Mouse (Mus musculus) midbrain, postnatal 0 days (tissue): ENCODE measurements around the gene Rpl27a. TPM values are rescaled to one million over a fixed set of nuclear protein-coding genes. Genes with fewer than 3 reads are reported as not detected.

Experiments
- ATAC-seq: fragments of 200-750 bp; cut with Nextera tagmentation; 2 replicates; pipeline ENCODE4 v1.8.0; 2017; ENCODE audit warnings: moderate number of reproducible peaks, mild to moderate bottlenecking, moderate TSS enrichment, moderate library complexity; ENCODE audit not compliant: low FRiP score
- DNase-seq: peaks from one replicate; pipeline ENCODE4 v3.0.0-alpha.2; 2015; ENCODE audit warnings: low spot score
- H3K27ac ChIP-seq: fragments of 300-500 bp; sonication (generic); 2 replicates; pipeline ENCODE4 v1.5.1; 2014; ENCODE audit warnings: low read depth, mild to moderate bottlenecking, low read length, mixed read lengths
- H3K27me3 ChIP-seq: fragments of 300-500 bp; sonication (generic); 2 replicates; pipeline ENCODE4 v1.6.1; 2014; ENCODE audit warnings: low read length, control low read depth, mixed read lengths; ENCODE audit not compliant: insufficient read depth
- H3K36me3 ChIP-seq: fragments of 300-500 bp; sonication (generic); 2 replicates; pipeline ENCODE4 v1.6.1; 2014; ENCODE audit warnings: low read length, control low read depth, mixed read lengths; ENCODE audit not compliant: insufficient read depth
- H3K4me1 ChIP-seq: fragments of 300-500 bp; sonication (generic); 2 replicates; pipeline ENCODE4 v1.6.1; 2014; ENCODE audit warnings: mild to moderate bottlenecking, control low read depth, antibody characterized with exemption, low read length, mixed read lengths; ENCODE audit not compliant: insufficient read depth
- H3K4me2 ChIP-seq: fragments of 300-500 bp; sonication (generic); 2 replicates; pipeline ENCODE4 v1.6.1; 2014; ENCODE audit warnings: low read depth, mild to moderate bottlenecking, low read length, mixed read lengths; ENCODE audit not compliant: poor library complexity, severe bottlenecking
- H3K4me3 ChIP-seq: fragments of 300-500 bp; sonication (generic); 2 replicates; pipeline ENCODE4 v1.5.1; 2014; ENCODE audit warnings: low read depth, mild to moderate bottlenecking, low read length, moderate library complexity
- H3K9ac ChIP-seq: fragments of 300-500 bp; sonication (generic); replicated peaks from 2 replicates; pipeline ENCODE4 v1.6.1; 2014; ENCODE audit warnings: mild to moderate bottlenecking, low read length, moderate library complexity, mixed read lengths; ENCODE audit not compliant: poor library complexity, severe bottlenecking
- H3K9me3 ChIP-seq: fragments of 300-500 bp; sonication (generic); 2 replicates; pipeline ENCODE4 v1.6.1; 2016; ENCODE audit warnings: low read length, control low read depth
- CTCF ChIP-seq: IDR thresholded peaks from 2 replicates; pipeline ENCODE4 v1.5.1; 2016; ENCODE audit warnings: antibody characterized with exemption, mild to moderate bottlenecking
- WGBS: fragments of 180-500 bp; shearing (Covaris S2); extraction: QIAGEN DNeasy Blood & Tissue Kit; methylation state at CpG from one replicate; pipeline ENCODE4 v1.1.7; 2014; 5-methylcytosine and 5-hydroxymethylcytosine counted together
- polyA plus RNA-seq: library from polyadenylated mRNA; unstranded; fragments of >200 nt; fragmentation: Nextera tagmentation; extraction: Ambion mirVana; gene quantifications from 2 replicates; pipeline ENCODE4 v1.2.1, GENCODE M21; 2015
- total RNA-seq: library from RNA; depleted of rRNA; stranded (reverse); fragments of >200 nt; gene quantifications from 2 replicates; pipeline ENCODE4 v1.2.3, GENCODE M21; 2014

Gene Rpl27a
- total and polyA plus RNA-seq, 2 experiments from 2014 or later, result 84.7 to 426 TPM

DNA sequence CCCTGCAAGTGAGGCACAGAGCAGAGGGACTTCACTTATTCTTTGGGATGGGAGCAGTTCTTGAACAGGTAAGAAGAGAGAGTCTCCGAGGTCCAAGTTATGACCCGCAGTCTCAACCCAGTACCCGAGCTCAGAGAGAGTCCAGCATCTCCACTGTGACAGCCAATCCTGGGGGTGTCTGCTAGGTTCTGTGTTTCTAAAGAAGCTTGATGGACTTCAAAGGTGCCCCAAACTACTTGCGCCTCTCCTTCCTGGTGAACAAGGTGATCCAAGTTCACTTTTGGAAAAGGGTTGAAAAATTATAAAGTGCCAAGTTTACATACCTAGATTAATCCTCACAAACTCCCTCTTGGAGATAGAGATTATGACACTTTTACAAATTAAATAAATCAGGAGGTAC is 10.9 kb upstream of the Rpl27a start, which contains the start of gene Trim66:
Gene Trim66 (minus strand): TSS at position 101 of the 400 bp plus-strand sequence.
- H3K36me3 ChIP-seq, result no peaks in the 10 kb centered on the region
- WGBS, result 86% methylated on average over 4 of the region's 4 CpGs
- ATAC-seq, result no peak; the same call in 1 of the 2 replicates
- H3K4me2 ChIP-seq, result peak within 1 kb of the TSS; percentile 28; the same call in 1 of the 2 replicates
- peak within 1 kb of the TSS; percentile 43 for H3K27ac ChIP-seq
- H3K4me3 ChIP-seq, result no peak within 1 kb of the TSS
- 0 out of 2 replicates have a peak within 1 kb of the TSS, but pooled peaks have one; percentile 36 for H3K9ac ChIP-seq
- no peaks in the 10 kb centered on the region for H3K27me3 ChIP-seq
- no peaks in the 10 kb centered on the region for H3K9me3 ChIP-seq
- H3K4me1 ChIP-seq, result peaks cover 8% of the 10 kb centered on the region
- no peak for TF ChIP-seq CTCF
- no peak for DNase-seq

DNA sequence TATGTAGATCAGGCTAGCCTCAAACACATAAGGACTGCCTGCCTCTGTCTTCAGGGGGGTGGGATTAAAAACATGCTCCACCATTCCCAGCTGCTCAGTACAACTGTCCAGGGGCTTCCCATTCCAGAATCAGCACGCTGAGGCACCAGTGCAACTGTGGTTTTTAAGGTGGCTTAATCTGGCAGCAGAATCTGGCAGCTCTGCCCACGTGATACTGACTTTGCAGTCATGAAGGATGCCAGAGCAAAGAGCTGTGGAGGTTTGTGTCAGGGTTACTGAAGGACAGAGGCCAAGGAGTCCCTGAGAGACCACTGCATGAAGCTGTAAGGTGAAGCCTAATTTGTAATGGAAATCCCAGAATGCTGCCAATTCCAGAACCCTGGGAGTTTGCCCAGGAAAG is 8.1 kb upstream of the Rpl27a start:
- Histone ChIP-seq H3K9me3 (no peaks in the 10 kb centered on the region), H3K36me3 (no peaks in the 10 kb centered on the region), H3K27me3 (no peaks in the 10 kb centered on the region), H3K4me2 (no peak overlapping the region), H3K9ac (no peak overlapping the region), H3K27ac (no peak overlapping the region), H3K4me3 (no peak overlapping the region), H3K4me1 (peaks cover 8% of the 10 kb centered on the region)
- TF ChIP-seq CTCF, result no peak
- ATAC-seq, result no peak
- 68% methylated on average over 2 of the region's 2 CpGs for WGBS
- DNase-seq, result no peak

DNA sequence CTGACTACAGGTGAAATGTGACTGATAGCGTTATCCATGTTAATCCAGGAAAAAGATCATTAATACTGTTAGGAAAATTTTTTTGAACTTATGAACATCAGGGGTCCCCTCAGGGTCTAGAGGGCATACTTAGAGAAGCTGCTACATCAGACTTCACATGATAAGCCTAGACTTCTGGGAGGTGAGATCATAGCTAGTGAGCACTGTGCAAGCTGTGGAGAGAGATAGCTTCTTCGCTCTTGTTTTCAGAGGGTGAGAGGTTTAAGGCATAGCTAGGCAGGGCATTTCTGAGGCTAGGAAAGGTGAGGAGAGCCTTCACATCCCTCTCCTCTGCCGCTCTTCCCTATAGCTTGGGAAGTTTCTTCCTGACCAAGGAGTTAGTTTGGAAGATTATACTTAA is 7.1 kb upstream of the Rpl27a start:
- no peaks in the 10 kb centered on the region for H3K36me3 ChIP-seq
- ATAC-seq (no peak), DNase-seq (no peak)
- H3K4me1 ChIP-seq, result peaks cover 8% of the 10 kb centered on the region
- H3K27ac ChIP-seq, result no peak overlapping the region
- no peaks in the 10 kb centered on the region for H3K27me3 ChIP-seq
- H3K4me3 ChIP-seq, result no peak overlapping the region
- H3K4me2 ChIP-seq, result no peak overlapping the region
- WGBS, result 88% methylated on average over 3 of the region's 3 CpGs
- no peak for TF ChIP-seq CTCF
- no peak overlapping the region for H3K9ac ChIP-seq
- no peaks in the 10 kb centered on the region for H3K9me3 ChIP-seq

DNA sequence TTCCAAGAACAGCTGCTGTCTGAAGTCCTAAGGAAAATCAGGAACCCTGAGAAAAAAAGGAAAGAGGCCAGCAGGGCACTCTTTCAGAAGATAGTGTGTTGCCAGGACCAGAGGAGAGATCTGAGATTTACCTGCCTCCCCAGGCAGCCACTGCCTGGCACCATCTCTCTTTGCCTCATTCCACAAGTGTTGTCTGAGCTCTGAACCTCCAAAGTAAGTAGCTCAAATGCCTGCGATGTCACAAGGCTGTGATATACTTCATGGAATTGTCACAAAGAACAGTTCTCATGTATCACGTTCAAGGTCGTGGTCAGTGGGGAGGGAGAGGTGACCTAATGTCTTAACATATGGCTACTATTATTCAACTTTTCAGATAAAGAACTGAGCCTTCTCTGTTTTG is 2.4 kb upstream of the Rpl27a start:
- H3K4me3 ChIP-seq, result no peak overlapping the region
- no peak for DNase-seq

DNA sequence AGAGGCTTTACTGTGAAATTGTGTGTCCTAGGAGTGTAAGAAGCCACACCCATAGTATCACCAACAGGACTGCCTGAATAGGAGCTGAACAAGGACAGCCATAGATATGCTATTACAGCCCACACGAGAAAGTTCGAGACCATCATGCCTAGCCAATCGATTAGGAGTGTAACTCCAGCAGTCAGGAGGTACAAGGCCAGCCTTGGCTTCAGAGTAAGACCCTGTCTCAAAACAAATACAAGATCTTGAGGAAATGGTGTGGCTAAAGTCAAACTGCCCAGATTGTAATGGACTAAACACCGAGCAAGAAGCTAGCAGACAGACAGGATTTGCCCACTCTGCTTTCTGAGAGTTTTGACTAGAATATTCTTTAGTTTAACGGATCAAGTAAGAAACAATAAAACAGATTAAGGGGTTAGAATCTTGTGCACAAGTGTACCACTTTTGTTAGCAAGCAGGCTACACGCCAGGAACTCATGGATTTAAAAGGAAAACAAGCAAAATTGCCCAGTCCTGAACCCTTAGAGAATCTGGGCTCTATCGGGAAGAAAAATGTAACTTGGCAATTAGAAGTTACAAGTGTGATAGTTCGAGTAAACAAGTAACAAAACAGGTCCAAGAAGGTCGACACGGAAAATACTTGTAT is 788 bp upstream of the Rpl27a start:
- Histone ChIP-seq H3K4me3 (peak overlapping the region; percentile 94), H3K9me3 (no peaks in the 10 kb centered on the region), H3K27ac (peak overlapping the region; percentile 91), H3K9ac (peak overlapping the region; percentile 65), H3K4me1 (0 out of 2 replicates have a peak, but pooled peaks cover 7% of the 10 kb centered on the region), H3K4me2 (peak overlapping the region; percentile 57), H3K27me3 (no peaks in the 10 kb centered on the region), H3K36me3 (peaks cover 19% of the 10 kb centered on the region)
- ATAC-seq (no peak), DNase-seq (peak; percentile 19)
- no peak for TF ChIP-seq CTCF
- WGBS, result 13% methylated on average over 10 of the region's 10 CpGs

More for the DNA sequence above, 2.4 kb upstream of the Rpl27a start:
- no peak for TF ChIP-seq CTCF
- Histone ChIP-seq H3K27me3 (no peaks in the 10 kb centered on the region), H3K4me2 (no peak overlapping the region), H3K4me1 (0 out of 2 replicates have a peak, but pooled peaks cover 7% of the 10 kb centered on the region), H3K9ac (no peak overlapping the region), H3K27ac (no peak overlapping the region), H3K36me3 (peaks cover 4% of the 10 kb centered on the region; the same call in 1 of the 2 replicates), H3K9me3 (no peaks in the 10 kb centered on the region)
- no peak for ATAC-seq
- 88% methylated on average over 3 of the region's 3 CpGs for WGBS

DNA sequence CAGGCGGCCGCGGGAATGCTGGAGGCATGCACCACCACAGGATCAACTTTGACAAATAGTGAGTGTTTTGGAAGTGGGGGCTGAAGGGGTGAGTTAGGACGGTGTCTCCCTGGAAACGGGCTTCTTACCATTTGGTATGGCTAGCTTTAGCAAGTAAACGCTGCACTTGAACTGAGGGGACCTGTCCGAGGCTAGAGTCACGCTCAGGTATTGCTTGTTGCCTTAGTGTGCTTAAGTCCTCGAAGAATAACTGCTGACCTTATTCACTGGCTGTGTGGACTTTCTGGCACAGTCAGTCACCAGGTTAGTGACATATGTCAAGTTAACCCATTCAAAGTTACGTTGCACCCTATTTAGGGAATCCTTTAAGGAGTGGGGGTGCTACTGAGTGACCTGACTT is 989 bp downstream of the Rpl27a start:
- no peaks in the 10 kb centered on the region for H3K27me3 ChIP-seq
- H3K36me3 ChIP-seq, result peaks cover 33% of the 10 kb centered on the region
- peak overlapping the region; percentile 94 for H3K4me3 ChIP-seq
- 0 out of 2 replicates have a peak overlapping the region, but pooled peaks have one; percentile 91 for H3K27ac ChIP-seq
- ATAC-seq, result no peak
- peak overlapping the region; percentile 89 for H3K4me2 ChIP-seq
- DNase-seq, result no peak
- peak overlapping the region; percentile 96 for H3K9ac ChIP-seq
- TF ChIP-seq CTCF, result no peak
- WGBS, result 4% methylated on average over 10 of the region's 10 CpGs
- H3K4me1 ChIP-seq, result 0 out of 2 replicates have a peak, but pooled peaks cover 7% of the 10 kb centered on the region
- no peaks in the 10 kb centered on the region for H3K9me3 ChIP-seq
